Mouse (Mus musculus): ENCODE measurements around the gene Tmem131.

Gene Tmem131

DNA sequence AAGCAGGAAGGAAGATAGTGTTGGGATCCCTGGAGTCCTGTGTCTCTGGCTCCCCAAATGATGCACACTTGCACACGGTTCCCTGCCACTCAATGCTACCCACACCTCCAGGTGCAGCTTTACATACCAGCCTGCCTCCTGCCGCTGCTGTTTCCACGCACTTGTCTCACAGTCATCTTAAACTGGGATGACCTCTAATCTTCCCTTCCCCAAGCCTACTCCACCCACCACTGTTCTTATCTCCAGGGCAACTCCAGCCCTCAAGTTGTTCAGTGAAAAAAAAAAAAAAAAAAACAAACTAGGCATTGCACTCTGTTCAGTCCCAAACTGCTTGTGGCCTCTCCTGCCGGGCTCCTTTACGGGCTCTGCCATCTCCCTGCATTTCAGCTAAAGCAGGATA, at the start of gene Tmem131:
TSS of gene Tmem131 (minus strand) at position 14 of the 400 bp plus-strand sequence.
- DNase-seq (ENCODE audit: low read depth, low spot score), result no peak

GRCm38 (mm10) chr1:36988561-36988960, 45.1 kb upstream of the Tmem131 start:
- no peak for DNase-seq (ENCODE audit: low read depth, low spot score)

DNA sequence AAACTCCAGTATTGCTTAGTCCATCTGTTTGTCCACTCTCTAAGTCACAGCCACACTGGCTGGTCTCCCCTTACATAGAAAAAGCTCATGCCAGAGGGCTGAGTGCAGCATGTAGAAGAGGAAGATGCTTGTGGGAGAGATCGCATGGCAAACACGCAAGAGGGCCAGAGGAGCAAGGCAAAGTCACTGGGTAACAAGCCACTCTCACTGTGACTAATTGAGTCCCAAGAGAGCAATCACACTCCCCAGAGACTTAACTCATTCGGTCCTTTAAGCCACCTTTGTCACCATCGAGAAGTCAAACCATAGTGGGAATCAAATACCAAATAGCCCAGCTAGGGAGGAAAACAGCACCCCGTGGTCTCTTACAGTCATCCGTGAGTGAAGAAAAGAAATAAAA, 44.7 kb upstream of the Tmem131 start:
- no peak for DNase-seq (ENCODE audit: low read depth, low spot score)

- no peak for DNase-seq (ENCODE audit: low read depth, low spot score)
These were observed 44.0 kb upstream of the Tmem131 start for GRCm38 (mm10) chr1:36987172-36988148.

DNA sequence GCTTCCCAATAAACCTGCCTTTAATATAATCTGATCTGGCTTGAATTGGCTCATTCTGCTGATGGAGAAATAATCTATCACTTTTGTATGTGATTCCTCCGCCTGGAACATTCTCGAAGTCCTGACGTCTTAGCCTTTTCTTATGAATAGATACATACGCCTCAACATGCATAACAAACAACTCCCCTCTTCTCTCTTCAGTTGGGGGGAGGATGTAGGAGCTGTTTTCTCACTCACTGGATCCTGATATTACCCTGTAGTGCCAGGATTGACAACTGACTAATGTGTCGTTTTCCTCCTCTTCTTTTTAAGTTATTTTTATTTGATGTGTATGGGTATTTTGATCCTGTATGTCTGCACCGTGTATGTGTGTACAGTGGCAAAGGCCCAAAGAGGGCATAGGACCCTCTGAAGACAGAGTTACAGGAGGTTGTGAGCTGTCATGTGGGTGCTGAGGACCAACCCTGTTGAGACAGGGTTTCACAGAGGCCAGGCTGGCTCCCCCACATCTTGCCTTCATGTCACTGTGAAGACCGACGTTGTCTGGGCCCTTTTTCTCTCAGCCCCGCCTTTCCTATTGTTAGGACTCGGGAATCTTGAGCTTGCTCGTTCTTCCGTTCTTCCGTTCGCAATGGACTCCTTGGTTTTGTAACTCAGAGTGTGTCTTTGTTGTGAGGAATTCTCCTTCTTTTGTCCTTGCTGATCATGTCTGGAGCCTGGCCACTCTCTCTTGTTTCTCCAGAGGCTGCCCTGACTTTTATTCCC, 43.1 kb upstream of the Tmem131 start:
- no peak for DNase-seq (ENCODE audit: low read depth, low spot score)

DNA sequence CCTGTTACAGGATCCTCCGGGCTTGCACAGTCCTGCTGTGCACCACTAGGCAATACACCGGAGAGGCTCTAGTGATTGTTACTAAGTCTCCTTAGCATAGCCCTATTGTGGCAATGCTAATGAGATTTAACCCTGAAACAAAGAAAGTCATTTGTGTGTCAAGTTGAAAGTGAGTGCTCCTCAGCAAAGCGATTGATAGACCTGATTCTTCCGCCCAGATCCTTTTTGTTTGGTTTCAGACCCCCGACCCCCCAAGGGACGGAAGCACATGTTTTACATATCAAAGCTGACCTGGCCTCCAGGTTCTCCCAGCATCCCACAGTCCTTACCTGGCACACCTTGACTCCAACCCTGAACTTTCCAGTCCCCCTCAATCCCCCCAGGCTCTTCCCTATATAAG, 42.4 kb upstream of the Tmem131 start:
- no peak for DNase-seq (ENCODE audit: low read depth, low spot score)

DNA sequence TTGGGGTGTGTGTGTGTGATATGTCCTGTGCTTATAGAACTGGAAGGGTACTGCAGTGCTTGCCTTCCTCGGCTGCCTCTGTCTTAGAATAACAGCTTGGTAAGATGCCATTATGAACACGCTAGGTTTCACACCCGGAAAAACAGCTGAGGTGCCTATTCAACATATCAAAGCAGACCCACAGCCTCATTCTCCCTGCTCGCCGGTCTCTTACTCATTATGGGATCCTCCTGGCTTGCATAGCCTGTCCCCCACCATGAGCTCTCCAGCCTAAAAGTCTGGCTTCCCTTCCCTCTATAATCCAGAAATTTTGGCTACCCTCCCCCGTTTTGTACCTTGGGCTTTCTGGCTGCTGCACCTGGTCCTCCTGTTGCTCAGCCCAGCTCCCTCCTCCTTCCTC, 40.9 kb upstream of the Tmem131 start:
- DNase-seq (ENCODE audit: low read depth, low spot score), result no peak

- no peak for DNase-seq (ENCODE audit: low read depth, low spot score)
These were observed 40.3 kb upstream of the Tmem131 start for GRCm38 (mm10) chr1:36983754-36984153.

DNA sequence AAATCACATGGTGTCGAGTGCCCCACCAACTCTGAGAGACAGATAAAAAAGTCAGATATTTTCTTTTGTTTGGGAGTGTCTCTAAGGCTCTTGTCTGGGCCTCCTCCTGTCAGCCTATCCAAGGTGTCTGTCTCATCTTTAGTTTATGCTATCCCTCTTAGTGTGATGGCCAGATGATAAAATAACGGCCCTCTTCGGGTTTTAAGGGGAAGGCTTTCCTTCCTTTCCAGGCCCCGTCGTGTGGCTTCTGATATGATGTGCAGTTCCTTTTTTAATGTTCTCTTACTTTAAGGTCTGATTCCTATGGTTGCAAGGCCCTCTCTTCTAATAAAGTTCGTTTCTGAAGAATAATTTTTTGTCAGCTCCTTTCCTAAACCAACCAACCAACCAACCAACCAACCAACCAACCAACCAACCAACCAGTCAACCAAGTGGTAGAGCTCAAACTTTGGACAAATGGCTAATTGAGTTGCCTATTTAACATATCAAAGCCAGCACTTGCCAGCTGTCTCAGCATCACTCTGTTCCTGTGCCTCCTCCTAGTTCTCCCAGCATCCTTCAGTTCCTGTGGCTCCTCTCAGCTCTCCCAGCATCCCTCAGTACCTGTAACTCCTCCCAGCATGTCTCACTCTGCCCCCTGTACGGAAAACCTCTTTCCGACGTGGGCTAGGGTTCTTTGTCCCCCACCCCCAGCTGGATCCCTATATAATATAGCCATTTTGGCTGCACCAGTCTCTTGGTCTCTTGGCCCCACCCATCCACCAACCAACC, 38.9 kb upstream of the Tmem131 start:
- DNase-seq (ENCODE audit: low read depth, low spot score), result no peak

GRCm38 (mm10) chr1:36976770-36977169, 33.3 kb upstream of the Tmem131 start:
- no peak for DNase-seq (ENCODE audit: low read depth, low spot score)

DNA sequence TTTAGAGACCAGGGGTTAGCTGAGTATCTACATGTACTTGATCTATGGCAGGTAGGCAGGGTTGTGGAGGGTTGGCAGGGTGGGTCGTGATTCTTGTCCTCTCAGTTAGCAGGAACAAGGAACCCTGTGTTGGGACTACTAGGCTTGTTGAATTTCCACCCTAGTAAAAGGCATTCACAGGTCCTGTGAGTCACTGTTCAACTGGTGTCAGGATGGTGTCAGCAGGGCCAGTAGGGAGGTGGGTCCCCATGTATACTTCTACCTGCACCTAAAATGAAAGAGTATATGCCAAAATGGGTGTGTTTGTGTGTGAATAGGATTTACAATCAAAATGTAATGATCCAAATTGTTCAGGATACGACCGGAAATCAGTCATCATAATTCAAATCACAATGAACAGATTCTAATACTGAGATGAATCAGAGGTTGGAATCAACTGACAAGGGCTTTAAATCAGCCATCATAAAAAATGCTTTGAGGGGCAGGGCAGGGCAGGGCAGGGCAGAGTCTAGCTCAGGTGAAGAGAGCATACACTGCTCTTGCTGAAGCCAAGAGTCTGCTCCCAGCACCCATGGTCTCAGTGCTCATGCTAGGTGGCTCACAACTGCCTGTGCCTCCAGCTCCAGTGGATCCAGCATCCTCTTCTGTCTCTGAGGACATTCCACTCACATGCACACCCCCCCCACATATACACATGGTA, 27.6 kb upstream of the Tmem131 start:
- no peak for DNase-seq (ENCODE audit: low read depth, low spot score)

DNA sequence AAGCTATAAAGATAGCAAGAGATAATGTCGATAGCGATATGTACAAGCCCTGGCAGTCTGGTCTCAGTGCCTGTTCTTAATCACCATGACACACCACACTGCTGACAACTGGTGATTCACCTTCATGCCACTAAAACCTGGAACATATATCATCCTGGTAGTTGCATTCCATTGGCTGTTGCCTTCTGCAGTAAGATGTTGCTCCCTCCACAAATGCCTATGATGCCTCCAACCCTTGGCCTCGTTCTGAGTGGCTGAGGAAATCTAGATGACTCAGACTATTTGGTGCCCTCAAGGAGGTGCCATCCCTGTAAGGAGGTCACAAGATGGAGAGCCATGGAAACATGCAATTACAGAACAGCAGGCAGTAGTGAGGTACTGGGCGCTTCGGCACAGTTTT, 22.4 kb upstream of the Tmem131 start:
- no peak for DNase-seq (ENCODE audit: low read depth, low spot score)

GRCm38 (mm10) chr1:36962379-36963176, 19.1 kb upstream of the Tmem131 start:
- no peak for DNase-seq (ENCODE audit: low read depth, low spot score)

GRCm38 (mm10) chr1:36960509-36961222, 17.2 kb upstream of the Tmem131 start:
- DNase-seq (ENCODE audit: low read depth, low spot score), result no peak

GRCm38 (mm10) chr1:36949591-36950184, 6.2 kb upstream of the Tmem131 start:
- no peak for DNase-seq (ENCODE audit: low read depth, low spot score)

GRCm38 (mm10) chr1:36947448-36947847, 4.0 kb upstream of the Tmem131 start:
- DNase-seq (ENCODE audit: low read depth, low spot score), result no peak

DNA sequence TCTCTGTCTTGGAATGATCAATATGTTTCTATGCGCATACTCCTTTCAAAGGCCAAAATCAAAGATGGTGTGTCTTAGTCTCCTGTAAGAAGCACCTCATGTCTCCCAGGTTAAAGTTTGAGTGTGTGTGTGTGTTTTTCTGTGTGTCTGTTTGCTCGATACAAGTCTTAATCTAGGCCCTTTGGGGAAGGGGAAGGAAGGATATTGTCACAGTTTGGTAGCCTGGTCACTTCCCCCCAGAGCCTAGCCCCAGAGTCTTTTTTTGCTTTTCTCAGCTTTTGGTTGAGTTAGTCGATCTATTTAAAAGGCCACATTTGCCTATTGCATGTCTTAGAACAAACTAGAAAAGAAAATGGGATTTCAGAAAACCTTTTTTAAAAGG, 3.1 kb downstream of the Tmem131 start:
- DNase-seq (ENCODE audit: low read depth, low spot score), result no peak

DNA sequence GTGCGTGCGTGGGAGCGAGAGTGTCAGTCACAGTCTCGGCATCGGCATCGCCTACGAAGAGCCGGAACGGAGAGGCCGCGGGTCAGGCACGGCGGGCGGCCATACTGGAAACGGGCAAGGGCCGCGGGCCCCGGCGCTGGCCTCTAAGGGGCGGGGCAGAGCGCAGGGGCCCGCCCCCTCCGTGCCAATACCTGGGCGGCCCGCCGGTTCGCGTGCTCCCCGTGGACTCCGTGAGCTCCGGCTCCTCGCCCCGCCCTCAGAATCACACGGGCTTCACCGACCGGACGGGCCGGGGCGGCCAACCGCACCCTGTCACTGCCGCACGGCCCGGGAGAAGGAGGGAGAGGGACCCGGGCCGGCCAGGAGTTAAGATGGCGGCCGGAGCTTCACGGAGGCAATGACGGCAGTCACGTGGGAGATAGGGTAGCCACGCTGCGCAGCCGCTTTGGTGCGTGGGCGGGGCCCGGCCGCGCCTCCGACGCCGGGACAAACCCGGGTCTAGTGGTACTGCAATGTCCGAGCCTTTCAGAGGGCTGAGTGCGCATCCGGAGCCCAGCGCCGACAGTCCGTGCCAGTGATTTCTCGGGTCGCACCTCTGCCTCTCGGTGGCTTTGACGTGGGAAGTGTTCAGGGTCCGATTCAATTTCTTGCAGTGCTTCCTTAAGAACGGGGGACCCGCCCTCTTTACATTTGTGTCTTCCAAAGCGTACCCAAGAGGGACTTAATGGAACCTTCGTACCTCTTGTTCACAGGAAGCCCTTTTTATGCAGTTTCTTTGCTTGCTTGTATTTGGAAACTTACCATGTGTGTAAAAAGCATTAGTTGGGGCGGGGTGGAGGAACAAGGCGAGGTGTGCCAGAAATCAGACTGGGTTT, 3.7 kb downstream of the Tmem131 start:
- DNase-seq (ENCODE audit: low read depth, low spot score), result peak; percentile 83

Measured in c-Kit-negative CD71-positive TER-119-positive erythroid progenitor cells, embryonic 14.5 days (primary cell).